Mouse (Mus musculus) thymus, postnatal 36 days (tissue): ENCODE measurements around the gene Parp14.

Source experiments
- DNase-seq, 2 experiments: peaks; one replicate each; pipeline ENCODE4 v3.0.0; 2022; ENCODE audit warnings: mixed read lengths in 2 of 2

Gene Parp14

DNA sequence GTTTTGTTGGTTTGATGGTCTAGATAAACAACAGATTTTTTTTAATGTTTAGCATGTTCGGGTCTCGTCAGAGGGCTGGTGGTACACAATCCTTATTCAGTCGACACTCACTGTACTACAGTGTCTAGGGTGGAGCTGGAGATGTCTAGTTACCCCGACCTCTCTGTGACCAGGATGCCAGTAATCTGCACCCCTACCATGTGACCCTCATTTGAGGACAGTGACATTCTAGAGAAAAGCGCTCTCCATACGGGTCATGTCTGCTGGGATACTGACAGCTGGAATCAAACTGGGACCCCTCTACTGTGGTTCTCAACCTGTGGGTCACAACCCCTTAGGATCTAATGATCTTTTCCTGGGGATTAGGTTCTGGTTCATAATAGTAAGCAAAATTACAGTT, 1.7 kb downstream of the Parp14 start:
- no peak for DNase-seq

DNA sequence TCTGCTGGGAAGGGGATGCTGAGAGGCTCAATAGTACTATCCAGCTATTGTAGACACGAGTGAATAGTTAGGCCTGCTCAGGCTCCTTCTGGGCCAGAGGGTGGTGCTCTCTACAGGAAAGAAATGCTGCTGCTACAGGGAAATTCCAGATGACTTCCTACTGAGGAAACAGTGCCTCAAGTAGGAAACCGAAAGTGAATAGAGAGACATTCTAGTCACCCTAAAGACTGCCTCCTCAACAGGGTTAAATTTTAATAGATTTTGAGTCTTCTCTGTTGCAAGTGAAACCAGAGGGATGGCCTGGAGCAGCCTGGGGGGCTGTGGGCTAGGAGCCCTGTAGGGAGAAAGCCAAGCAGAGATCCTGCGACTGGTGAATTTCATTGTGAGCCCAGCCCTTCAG, 2.2 kb downstream of the Parp14 start:
- no peak for DNase-seq

DNA sequence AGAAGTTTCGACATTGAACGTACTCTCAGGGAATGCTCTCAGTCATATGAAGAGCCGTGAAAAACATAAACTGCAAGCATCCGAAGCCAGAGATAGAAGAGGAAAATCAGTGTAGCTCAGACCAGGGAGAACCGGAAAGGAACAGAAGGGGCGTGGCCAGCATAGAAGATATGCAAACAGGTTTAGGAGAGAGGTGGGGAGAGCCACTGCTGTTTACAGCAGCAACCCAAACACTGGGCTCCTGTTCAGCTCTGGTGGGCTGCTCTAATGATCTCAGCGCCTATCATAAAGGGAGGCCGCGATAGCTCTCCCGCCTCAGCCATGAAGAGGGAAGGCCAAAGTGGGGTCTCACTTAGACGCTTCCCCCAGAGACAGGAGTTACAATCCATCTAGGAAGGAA, 3.6 kb downstream of the Parp14 start:
- no peak for DNase-seq

DNA sequence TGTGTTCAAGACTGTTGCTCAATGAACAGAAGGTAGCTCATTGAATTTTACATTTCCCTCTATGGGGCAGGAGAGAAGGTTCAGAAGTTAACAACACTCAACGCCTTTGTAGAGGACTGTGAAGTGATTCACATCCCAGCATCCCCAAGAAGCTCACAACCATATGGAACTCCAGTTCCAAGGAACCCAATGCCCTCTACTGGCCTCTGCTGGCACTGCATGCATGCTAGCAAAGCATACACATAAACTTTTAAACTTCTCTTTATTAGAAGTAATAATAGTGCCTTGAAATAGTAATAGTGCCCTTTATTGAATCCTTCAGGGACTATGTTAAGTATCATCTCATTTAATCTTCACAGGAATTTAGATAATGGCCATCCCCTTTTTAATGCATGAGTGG, 9.3 kb downstream of the Parp14 start:
- DNase-seq, result no peak

DNA sequence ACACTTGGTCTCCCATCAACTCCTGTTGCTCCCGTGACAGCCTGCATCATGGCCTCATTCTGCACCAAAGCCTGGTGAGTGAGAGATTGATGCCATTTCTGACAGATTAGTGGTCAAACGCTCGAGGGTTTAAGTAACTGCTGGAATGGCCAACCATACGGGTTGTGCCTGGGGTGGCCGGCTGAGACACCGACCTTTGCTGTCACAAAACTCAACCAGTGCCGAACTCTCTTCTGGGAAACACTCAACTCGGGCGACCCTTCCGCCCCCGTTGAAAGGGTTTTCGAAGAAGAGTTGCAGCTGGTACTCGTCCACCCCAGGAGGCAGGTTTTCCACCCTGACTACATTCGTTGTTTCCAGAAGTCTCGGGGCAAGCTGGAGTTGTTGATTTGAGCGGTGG, 11.1 kb downstream of the Parp14 start:
- DNase-seq, result no peak

DNA sequence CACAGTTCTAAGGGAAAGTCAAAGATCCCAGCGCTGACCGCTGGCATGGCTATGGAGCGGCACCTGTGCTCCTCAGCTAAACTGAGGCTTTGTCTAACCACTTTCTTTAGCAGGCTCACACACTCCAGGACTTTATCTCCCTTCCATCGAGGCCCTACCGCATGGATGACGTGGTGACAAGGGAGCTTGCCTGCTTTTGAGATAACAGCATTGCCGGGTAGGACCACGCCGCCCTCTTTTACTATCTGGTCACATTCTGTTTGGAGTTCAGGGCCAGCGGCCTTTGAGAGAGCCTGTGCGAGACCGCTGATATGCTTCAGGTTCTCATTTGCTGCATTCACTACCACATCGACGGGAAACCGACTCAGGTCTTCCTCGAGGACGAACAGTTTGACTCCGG, 14.6 kb downstream of the Parp14 start:
- no peak for DNase-seq

DNA sequence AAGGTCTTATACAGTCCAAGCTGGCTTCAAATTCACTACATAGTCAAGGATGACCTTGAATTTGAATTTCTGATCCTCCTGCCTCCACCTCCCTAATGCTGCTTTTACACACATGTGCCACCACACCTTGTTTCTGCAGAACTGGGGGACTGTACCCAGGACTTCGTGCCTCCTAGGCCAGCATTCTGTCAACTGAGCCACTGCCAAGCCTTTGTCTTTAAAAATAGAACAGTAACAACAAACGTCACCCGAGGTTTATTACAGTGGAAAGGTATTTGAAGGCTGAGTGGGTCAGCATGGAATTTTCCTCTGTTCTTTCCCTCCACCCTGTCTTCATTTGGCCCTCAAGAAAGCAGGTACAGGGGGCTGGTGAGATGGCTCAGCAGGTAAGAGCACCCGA, 15.5 kb downstream of the Parp14 start:
- no peak for DNase-seq

DNA sequence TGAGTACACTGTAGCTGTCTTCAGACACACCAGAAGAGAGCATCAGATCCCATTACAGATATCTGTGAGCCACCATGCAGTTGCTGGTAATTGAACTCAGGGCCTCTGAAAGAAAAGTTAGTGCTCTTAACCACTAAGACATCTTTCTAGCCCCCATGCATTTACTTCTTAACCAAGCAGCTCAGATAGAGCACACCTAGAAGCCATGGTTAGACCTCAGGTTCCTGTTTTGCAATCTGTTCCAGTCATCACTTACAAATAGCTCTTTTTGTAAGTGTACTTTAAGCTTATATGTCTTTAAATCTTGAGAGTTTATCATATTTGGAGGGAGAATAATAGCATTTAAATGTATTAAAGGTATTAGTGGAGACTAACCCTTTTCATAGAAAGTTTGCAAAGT, 24.2 kb downstream of the Parp14 start:
- no peak for DNase-seq

DNA sequence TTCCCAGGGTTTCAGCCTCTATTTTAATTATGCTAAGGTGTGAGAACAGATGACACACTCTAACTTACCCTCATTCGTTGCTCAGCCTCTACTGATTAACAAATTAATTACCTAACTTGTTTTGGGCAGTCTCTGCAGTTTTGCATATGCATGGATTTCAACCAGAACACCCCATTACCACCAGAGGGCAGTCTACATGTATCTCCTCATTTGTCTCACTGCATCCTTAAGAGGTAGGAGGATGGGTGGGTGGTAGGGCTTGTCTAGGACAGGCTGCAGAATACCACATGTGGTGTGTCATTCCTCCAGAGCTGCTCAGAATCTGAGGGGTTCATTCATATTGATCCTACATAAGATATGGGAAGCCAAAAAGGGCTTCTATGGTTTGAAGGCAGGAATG, 31.7 kb downstream of the Parp14 start:
- DNase-seq, result peak in 1 of 2 experiments; percentile 26

DNA sequence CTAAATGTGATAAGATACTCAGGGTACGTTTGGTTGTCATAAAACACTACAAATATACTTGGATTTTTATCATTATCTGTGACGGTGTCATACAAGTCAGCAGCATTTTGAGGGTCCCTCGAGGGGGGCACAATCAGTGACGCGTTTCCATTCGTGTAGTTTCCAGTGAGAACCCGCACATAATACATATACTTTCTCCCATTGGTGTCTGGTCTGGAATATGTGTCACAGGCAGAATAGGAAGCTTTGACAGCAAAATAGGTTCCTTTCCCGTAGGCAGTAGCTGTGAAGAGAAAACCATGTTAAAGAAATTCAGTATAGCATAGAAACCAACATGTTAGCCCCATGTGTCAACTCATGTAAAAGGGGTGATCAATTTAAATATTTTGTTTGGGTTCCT, 36.7 kb downstream of the Parp14 start:
- DNase-seq, result no peak

DNA sequence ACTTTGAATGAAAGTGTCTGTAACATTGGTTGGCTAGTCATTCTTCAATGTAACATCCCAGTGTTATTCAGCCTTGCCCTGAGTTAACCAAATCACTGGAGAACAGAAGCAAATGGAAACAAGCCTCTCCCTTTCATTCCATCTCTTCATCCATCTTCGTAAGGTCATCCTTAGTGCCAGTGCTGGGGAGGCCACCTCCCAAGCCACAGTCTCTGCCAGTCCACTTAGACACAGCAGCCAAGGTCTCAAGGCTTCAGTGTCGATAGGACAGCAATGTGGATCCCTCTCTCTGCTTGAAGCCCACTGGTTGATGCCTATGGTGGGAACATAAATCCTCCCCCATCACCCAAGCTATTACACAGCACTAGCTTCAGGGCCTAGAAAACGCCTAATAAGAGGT, 38.4 kb downstream of the Parp14 start:
- DNase-seq, result no peak

DNA sequence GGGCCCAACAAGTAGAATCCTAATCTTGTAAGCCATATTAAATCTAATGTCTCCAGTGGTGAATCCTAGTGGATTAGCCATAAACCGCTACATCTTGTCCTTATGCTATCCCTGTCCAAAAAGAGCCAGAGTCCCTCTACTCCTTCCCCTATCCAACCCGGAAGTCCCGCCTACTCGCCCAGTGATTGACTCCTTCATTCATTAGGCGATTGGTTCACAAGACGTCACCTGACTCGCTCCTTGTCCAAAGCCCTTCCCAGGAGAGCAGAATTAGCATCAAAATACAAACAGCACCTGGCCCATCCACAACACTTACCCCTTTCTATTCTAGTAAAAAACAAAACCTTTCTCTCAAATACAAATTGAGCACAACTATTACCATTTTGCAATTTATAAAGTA, 41.3 kb downstream of the Parp14 start:
- DNase-seq, result no peak

DNA sequence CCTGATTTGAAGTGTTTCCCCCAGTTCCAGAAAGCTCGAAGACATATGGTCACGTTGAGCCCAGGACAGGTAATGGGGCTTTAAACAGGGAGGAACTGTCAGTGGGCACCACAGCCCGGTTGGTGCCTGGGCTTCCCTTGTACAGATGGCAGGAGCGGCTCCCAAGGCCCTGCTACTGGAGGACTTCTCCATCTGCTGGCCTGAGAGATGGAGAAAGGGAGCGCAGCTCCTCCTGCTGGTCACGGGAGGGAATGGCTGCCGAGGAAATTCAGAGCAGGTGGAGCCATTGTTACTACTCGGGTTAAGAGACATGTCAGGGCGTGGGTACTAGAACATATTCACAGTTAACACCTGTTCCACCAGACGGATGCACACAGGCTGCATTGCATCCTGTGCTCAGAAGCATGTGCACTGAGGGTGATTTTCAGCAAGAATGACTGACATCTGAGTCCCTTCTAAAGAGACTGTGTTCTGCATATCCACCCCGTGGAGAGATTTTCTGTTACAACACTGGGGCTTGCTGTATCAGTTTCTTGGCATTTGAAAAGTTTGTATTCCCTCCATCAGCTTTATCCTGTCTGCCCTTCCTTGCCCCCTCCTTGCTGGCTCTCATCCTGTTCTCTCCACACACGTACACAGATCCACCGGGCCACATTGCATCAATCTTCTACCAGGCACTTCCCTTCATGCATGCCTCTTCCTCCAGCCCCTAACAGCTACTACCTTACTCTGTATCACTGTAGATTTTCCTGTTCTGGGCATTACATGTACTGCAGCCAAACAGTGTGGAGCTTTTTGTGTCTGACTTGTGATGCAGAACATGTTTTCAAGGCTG, 53.9 kb downstream of the Parp14 start:
- DNase-seq, result peak; percentile 84 to 86

DNA sequence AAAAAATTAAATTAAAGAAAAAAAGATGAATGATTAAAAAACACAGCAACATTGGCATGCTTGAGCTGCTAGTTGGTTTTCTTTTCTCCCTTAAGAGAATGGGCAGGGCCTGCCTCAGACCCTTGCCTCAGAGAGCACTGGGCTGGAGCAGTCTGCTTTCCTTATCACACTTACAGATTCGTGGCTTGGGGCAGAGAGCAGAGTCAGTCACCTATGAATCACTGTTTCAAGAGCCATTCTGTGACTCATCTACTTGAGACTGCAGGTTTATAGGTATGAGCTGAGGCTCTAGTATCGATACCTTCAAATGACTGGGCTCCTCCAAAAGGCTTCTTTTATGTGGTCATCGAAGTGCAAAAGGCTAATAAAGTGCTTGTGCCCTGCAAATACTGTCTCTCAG, 58.2 kb downstream of the Parp14 start:
- no peak for DNase-seq

DNA sequence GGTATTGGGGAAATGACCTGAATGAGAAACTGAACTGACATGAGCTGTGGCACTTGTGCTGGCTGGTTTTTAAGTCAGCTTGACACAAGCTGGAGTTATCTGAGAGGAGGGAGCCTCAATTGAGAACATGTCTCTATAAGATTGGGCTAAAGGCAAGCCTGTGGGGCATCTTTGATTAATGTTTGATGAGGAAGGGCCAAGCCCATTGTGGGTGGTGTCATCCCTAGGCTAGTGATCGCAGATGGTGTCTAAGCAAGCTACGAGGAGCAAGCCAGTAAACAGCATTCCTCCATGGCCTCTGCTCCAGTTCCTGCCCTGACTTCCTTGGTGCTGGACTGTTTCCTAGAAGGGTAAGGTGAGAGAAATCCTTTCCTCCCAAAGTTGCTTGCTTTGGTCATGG, 62.5 kb downstream of the Parp14 start:
- no peak for DNase-seq

DNA sequence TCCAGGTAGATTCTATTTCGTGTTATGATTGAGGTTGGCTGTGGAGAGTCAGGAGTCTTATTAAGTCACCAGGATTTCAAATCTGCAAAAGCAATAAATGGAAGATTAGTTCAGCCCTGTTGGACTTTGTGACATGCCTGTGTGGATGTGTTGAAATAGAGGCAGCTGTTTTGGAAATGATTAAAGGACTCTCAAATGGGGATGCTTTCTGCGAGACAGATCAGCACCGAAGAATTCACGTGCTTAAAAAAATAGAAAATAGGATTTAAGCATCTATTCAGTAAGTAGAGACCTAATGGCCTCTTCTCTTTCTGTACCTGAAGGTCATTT, 63.7 kb downstream of the Parp14 start:
- no peak for DNase-seq

DNA sequence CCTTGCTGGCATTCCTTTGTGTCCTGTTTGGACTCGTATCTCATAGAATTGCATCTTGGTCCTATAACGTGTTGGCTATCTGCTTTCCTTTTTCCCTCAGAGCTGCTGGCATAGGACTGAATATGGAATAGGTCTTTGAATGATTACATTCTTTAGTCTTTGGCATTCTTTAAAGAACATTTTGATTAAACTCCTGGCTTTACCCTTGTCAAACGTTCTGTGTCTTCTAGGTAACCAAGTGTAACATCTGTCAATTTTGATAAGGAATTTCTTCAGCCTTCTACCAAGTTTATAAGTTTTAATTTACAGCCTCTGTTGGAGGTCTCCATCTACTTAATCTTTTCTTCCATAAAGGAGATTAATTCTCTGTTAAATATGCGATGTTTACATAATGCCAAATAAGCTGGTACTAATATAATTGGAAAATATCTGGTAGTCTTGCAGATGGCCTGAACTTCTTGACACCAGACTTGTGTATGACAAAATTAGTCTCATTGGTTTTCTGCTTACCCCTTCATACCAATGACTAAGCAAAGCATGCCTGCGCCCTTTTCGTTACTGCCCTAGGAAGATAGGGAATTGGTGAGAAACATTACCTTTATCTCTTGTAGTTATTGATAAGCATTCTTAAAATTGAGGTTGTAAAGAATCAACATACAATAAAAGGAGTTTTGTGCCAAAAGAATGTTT, 64.2 kb downstream of the Parp14 start:
- DNase-seq, result no peak

DNA sequence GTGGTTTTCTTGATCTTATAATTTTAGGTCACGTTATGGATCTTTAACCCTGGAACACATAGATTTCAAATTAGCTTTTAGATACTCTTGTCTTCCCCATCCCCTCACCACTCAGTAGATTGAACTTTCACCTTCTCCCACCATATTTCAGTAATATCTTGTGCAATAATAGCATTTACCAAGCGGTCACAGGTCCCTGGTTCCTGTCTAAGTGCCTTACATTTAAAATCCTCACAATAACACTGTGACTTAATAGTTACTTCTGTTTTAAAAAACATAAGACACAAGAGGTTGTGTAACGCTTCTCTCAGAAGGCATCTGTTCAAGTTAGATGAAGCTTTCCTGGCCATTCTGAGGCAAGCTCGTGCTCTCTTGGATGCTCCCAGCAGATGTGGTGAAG, 67.6 kb downstream of the Parp14 start:
- no peak for DNase-seq

DNA sequence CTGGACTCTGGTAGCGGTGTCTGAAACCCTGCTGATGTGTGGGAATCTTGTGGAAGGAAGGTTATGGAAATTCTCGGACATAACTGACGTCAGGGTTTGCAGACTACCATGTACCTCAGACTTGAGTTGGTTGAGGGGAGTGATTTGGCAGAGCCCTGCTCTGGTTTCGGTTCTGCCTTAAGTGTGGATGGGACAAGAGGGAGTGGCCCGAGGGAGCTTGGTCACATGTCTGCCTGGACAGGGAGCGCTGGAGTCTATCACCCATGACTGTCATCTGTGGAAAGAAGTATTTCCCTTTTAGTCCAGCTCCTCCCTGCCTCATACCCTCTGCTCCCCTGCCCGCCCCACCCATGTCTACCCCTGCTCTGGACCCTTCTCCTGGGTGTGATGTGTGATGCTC, 69.2 kb downstream of the Parp14 start:
- no peak for DNase-seq

DNA sequence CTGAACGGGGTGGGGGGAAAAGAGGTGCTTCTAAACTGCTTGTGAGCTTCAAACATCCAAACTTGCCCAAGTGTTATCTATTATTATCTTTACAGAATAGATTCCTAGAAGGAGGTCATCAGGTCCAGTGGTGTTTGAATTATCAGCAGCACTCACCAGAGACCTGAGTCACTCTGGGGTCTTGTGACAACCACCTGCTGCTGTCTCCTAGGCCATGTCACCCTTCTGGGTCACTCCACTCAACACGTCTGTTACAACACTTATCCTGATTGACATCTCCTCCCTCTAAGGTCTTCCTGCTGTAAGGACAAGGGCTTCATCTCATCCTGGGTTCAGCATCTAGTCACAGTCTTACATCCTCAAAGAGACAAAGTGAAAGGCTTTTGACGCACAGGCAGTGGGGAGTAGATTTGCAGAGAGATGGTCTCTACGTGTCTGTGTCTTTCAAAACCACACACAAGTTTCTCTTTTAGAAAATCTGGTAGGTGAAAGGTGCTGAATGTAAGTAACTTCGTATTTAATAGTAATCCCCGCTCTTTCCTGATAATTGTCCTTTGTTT, 79.3 kb downstream of the Parp14 start:
- no peak for DNase-seq

DNA sequence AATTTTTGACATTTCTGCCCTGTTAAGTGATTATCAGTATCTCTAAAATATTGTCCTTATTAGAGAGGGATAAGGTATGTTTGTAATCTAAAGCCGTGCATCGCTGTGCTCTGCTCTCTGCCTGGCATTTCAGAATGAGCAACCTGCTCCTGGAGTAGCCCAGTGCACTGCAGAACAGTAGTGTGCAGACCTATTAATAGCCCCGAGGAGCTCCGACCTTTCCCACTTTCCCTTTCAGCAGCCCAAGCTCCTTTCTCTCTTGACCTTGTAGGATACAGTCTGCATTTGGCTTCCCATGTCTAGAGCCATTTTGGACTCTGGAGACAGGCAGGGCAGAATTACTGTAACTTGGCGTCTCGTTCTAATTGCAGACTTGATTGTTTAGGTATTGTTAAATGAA, 83.0 kb downstream of the Parp14 start:
- no peak for DNase-seq

DNA sequence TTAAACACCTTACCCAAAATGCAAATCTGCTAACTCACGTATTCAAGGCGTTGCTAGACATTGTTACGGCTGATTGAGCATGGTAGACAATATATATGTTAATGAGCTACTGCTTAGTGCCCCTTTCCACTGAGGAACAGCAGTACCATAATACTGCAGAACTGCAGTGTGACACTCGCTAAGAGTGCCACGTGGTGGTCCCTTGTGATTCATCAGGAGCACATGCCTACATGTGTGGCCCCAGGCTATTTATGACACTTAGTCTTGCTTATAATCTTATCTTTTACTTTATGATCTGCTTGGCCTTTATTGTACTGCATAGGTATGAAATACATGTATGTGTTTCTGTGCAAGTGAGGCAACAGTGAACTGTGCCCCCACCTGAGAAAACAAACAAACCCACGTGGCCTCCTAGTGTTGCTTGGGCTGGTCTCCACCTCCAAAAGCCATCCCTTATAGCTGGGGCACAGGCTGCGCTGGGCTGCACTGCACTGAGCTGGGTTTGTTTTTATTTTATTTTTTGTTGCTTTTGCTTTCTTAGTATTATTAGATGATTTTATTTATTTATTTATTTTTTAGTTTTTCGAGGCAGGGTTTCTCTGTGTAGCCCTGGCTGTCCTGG, 83.7 kb downstream of the Parp14 start:
- DNase-seq, result no peak

DNA sequence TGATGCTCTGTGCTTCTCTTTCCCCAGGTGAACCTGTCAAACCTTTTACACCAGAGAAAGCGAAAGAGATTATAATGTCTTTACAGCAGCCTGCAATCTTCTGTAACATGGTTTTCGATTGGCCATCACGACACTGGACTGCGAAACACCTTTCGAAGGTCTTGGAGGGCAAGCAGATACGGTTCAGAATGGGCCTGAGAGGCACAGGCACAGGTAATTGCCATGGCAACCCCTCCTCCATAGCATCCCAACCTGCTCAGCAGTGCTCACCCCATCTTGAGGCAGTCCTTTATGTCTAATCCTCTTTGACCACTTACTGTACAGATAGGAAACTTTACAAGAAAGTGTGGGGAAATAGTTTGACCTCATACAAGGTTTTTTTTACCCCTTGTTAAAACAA, 84.2 kb downstream of the Parp14 start:
- no peak for DNase-seq

DNA sequence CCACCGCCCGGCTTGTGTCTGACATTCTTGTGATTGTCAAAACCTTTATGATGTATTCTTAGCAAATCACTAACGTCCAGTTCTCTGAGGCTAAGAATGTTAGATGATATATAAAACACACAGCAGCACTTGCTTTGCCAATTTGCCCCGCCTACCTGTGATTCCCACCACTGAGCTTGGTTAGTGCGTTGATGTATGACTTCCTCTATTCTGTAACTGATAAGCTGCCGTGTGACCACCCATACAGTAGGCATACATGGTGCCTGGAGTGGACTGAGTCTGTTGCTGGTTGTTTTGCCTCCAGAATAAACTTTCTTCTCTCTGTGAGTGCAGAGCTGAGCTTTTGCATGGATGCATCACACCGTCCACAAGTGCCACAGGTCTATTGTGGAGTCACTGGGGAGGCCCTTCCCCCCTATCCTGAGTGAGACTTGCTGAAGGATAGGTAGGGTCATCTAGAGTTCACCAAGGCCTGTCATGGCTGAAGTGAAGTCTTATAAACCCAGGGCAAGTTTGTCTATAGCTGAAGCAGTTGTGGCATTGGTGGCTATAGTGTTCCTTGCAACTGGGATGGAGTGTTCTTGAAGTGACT, 87.1 kb downstream of the Parp14 start:
- DNase-seq, result no peak
